In genomic region chr10:98685739-98686138, GRCm38 (mm10) we compare ENCODE assay signal across 31 mouse cellular contexts.
"Had no signal": no experiment of that assay in that cellular context is flagged by ENCODE, and none has a peak within 500 bp of the region (broad histone marks: within the 10 kb centered on the region; RNA-seq: fewer than 3 reads in every experiment).

No protein-coding gene starts in this region.

- H3K27me3 ChIP-seq: limb, embryonic 12.5 days; limb, embryonic 13.5 days; limb, embryonic 15.5 days; liver, embryonic 12.5 days; liver, embryonic 13.5 days; liver, embryonic 15.5 days; lung, embryonic 15.5 days; megakaryocyte, embryonic 14.5 days; midbrain, embryonic 12.5 days; midbrain, embryonic 13.5 days; midbrain, embryonic 15.5 days; neural tube, embryonic 12.5 days; neural tube, embryonic 13.5 days had no signal

- H3K4me1 ChIP-seq: liver, embryonic 12.5 days; liver, embryonic 13.5 days; liver, embryonic 15.5 days; midbrain, embryonic 12.5 days; midbrain, embryonic 13.5 days; midbrain, embryonic 15.5 days; neural tube, embryonic 12.5 days had no signal

- H3K36me3 ChIP-seq: limb, embryonic 10.5 days; limb, embryonic 12.5 days; limb, embryonic 13.5 days; limb, embryonic 15.5 days; liver, embryonic 12.5 days; liver, embryonic 13.5 days; liver, embryonic 15.5 days; lung, embryonic 15.5 days; midbrain, embryonic 12.5 days; midbrain, embryonic 13.5 days; midbrain, embryonic 15.5 days; neural tube, embryonic 12.5 days; neural tube, embryonic 13.5 days had no signal

- H3K9ac ChIP-seq: limb, embryonic 12.5 days; limb, embryonic 13.5 days; limb, embryonic 15.5 days; liver, embryonic 12.5 days; liver, embryonic 13.5 days; liver, embryonic 14.5 days; liver, embryonic 15.5 days; liver, postnatal 0 days; lung, embryonic 14.5 days; lung, embryonic 15.5 days; midbrain, embryonic 12.5 days; midbrain, embryonic 13.5 days; midbrain, embryonic 15.5 days; neural tube, embryonic 12.5 days; neural tube, embryonic 13.5 days had no signal

- H3K4me2 ChIP-seq: limb, embryonic 12.5 days; limb, embryonic 13.5 days; limb, embryonic 15.5 days; liver, embryonic 11.5 days; liver, embryonic 12.5 days; liver, embryonic 13.5 days; liver, embryonic 15.5 days; lung, embryonic 14.5 days; lung, embryonic 15.5 days; midbrain, embryonic 12.5 days; midbrain, embryonic 13.5 days; midbrain, embryonic 15.5 days; neural tube, embryonic 12.5 days; neural tube, embryonic 13.5 days had no signal

- DNase-seq: left cerebral cortex, postnatal 4 days; liver; liver, embryonic 13.5 days; liver, postnatal 0 days; lung, adult 18-20 months; lung, adult 2 months; lung, postnatal 10 days; lung, postnatal 14 days; lung, postnatal 36 days; lung, postnatal 4 days; midbrain, embryonic 14.5 days had no signal

- H3K9me3 ChIP-seq: limb, embryonic 10.5 days; limb, embryonic 12.5 days; limb, embryonic 13.5 days; limb, embryonic 15.5 days; liver, embryonic 12.5 days; liver, embryonic 13.5 days; liver, embryonic 15.5 days; lung, embryonic 15.5 days; megakaryocyte, embryonic 14.5 days; midbrain, embryonic 12.5 days; midbrain, embryonic 13.5 days; midbrain, embryonic 15.5 days; neural tube, embryonic 12.5 days; neural tube, embryonic 13.5 days had no signal

- H3K4me3 ChIP-seq: limb, embryonic 10.5 days; limb, embryonic 12.5 days; limb, embryonic 13.5 days; limb, embryonic 15.5 days; liver, embryonic 12.5 days; liver, embryonic 13.5 days; liver, embryonic 15.5 days; lung, embryonic 15.5 days; megakaryocyte, embryonic 14.5 days; midbrain, embryonic 12.5 days; midbrain, embryonic 13.5 days; midbrain, embryonic 15.5 days; myocyte; neural tube, embryonic 12.5 days; neural tube, embryonic 13.5 days had no signal

- H3K27ac ChIP-seq: limb, embryonic 10.5 days; limb, embryonic 13.5 days; limb, embryonic 15.5 days; liver, embryonic 12.5 days; liver, embryonic 13.5 days; liver, embryonic 14.5 days; liver, embryonic 15.5 days; lung, embryonic 15.5 days; macrophage; midbrain, embryonic 12.5 days; midbrain, embryonic 13.5 days; midbrain, embryonic 15.5 days; neural tube, embryonic 12.5 days; neural tube, embryonic 13.5 days had no signal

- ATAC-seq: liver, embryonic 12.5 days; liver, postnatal 0 days; lung, postnatal 0 days; midbrain, embryonic 13.5 days; midbrain, embryonic 15.5 days; midbrain, embryonic 16.5 days had no signal
